Mouse (Mus musculus): ENCODE results near the gene H2-D1. TPM values are rescaled to one million over a fixed set of nuclear protein-coding genes. Genes with fewer than 3 reads are reported as not detected.
"Not testable (repeated sequence)": the region's sequence is repeated elsewhere in the genome, so short reads cannot be mapped to it uniquely, and the experiment has no call there.

H2-D1 gene
- polyA plus RNA-seq, 1 experiment from 2014 or later, result 73.2 TPM

- H3K27me3 ChIP-seq (ENCODE audit: insufficient read depth, low read length), result peaks cover 15% of the 10 kb centered on the region; the same call in 1 of the 2 replicates
- no peaks in the 10 kb centered on the region for H3K4me1 ChIP-seq (ENCODE audit: insufficient read depth)
- no peak overlapping the region for H3K27ac ChIP-seq (ENCODE audit: low read depth)
- WGBS, result 82% methylated on average over 13 of the region's 13 CpGs
- no peak overlapping the region for H3K9ac ChIP-seq
- H3K9me3 ChIP-seq (ENCODE audit: low read depth, low read length), result no peaks in the 10 kb centered on the region
- H3K4me2 ChIP-seq, result no peak overlapping the region
- DNase-seq, result no peak
- H3K4me3 ChIP-seq (ENCODE audit: low read depth, low read length), result no peak overlapping the region
- ATAC-seq (ENCODE audit: insufficient read depth), result no peak
- H3K36me3 ChIP-seq (ENCODE audit: insufficient read depth), result no peaks in the 10 kb centered on the region
- 0 out of 2 replicates have a peak, but pooled peaks have one; percentile 3 for TF ChIP-seq CTCF (IDR thresholded peaks at IDR 0.05; ENCODE audit: low read depth)
These were observed 16.6 kb downstream of the H2-D1 start for GRCm38 (mm10) chr17:35278957-35279688.

GRCm38 (mm10) chr17:35280276-35280675, 17.7 kb downstream of the H2-D1 start:
- Histone ChIP-seq H3K36me3 (ENCODE audit: insufficient read depth) (no peaks in the 10 kb centered on the region), H3K4me2 (no peak overlapping the region), H3K27ac (ENCODE audit: low read depth) (no peak overlapping the region), H3K27me3 (ENCODE audit: insufficient read depth, low read length) (peaks cover 13% of the 10 kb centered on the region; the same call in 1 of the 2 replicates), H3K4me1 (ENCODE audit: insufficient read depth) (no peaks in the 10 kb centered on the region), H3K9ac (no peak overlapping the region), H3K9me3 (ENCODE audit: low read depth, low read length) (no peaks in the 10 kb centered on the region), H3K4me3 (ENCODE audit: low read depth, low read length) (no peak overlapping the region)
- DNase-seq (no peak), ATAC-seq (ENCODE audit: insufficient read depth) (no peak)
- no peak for TF ChIP-seq CTCF (IDR thresholded peaks at IDR 0.05; ENCODE audit: low read depth)
- whole genome bisulfite sequencing, result 70% methylated on average over 3 of the region's 3 CpGs

GRCm38 (mm10) chr17:35285431-35285830, 22.9 kb downstream of the H2-D1 start:
- Histone ChIP-seq H3K4me1 (ENCODE audit: insufficient read depth) (no peaks in the 10 kb centered on the region), H3K4me3 (ENCODE audit: low read depth, low read length) (no peak overlapping the region), H3K4me2 (no peak overlapping the region), H3K36me3 (ENCODE audit: insufficient read depth) (no peaks in the 10 kb centered on the region), H3K9me3 (ENCODE audit: low read depth, low read length) (no peaks in the 10 kb centered on the region), H3K9ac (no peak overlapping the region), H3K27ac (ENCODE audit: low read depth) (no peak overlapping the region), H3K27me3 (ENCODE audit: insufficient read depth, low read length) (no peaks in the 10 kb centered on the region)
- TF ChIP-seq CTCF (IDR thresholded peaks at IDR 0.05; ENCODE audit: low read depth), result no peak
- DNase-seq, result no peak
- ATAC-seq (ENCODE audit: insufficient read depth), result no peak

- not testable (repeated sequence) for H3K4me1 ChIP-seq (ENCODE audit: insufficient read depth); H3K9me3 ChIP-seq (ENCODE audit: low read depth, low read length); H3K4me3 ChIP-seq (ENCODE audit: low read depth, low read length); H3K27ac ChIP-seq (ENCODE audit: low read depth); H3K27me3 ChIP-seq (ENCODE audit: insufficient read depth, low read length); H3K4me2 ChIP-seq; H3K9ac ChIP-seq; ATAC-seq (ENCODE audit: insufficient read depth); H3K36me3 ChIP-seq (ENCODE audit: insufficient read depth)
- peak; percentile 58 for DNase-seq
- TF ChIP-seq CTCF (IDR thresholded peaks at IDR 0.05; ENCODE audit: low read depth), result peak; percentile 82
- 4% methylated on average over 5 of the region's 5 CpGs for WGBS
These were observed 33.3 kb downstream of the H2-D1 start for GRCm38 (mm10) chr17:35295796-35296195.

GRCm38 (mm10) chr17:35300261-35300945, 37.9 kb downstream of the H2-D1 start:
- not testable (repeated sequence) for H3K4me1 ChIP-seq (ENCODE audit: insufficient read depth); H3K4me3 ChIP-seq (ENCODE audit: low read depth, low read length); H3K27me3 ChIP-seq (ENCODE audit: insufficient read depth, low read length); H3K4me2 ChIP-seq; H3K9me3 ChIP-seq (ENCODE audit: low read depth, low read length); DNase-seq; H3K36me3 ChIP-seq (ENCODE audit: insufficient read depth); H3K9ac ChIP-seq; ATAC-seq (ENCODE audit: insufficient read depth); H3K27ac ChIP-seq (ENCODE audit: low read depth)
- 76% methylated on average over 7 of the region's 7 CpGs for WGBS
- peak; percentile 14; the same call in 1 of the 2 replicates for TF ChIP-seq CTCF (IDR thresholded peaks at IDR 0.05; ENCODE audit: low read depth)

GRCm38 (mm10) chr17:35301645-35302258, 39.2 kb downstream of the H2-D1 start:
- Histone ChIP-seq H3K9ac (no peak overlapping the region), H3K4me1 (ENCODE audit: insufficient read depth) (no peaks in the 10 kb centered on the region), H3K4me3 (ENCODE audit: low read depth, low read length) (no peak overlapping the region), H3K36me3 (ENCODE audit: insufficient read depth) (no peaks in the 10 kb centered on the region), H3K9me3 (ENCODE audit: low read depth, low read length) (no peaks in the 10 kb centered on the region), H3K4me2 (no peak overlapping the region), H3K27me3 (ENCODE audit: insufficient read depth, low read length) (no peaks in the 10 kb centered on the region), H3K27ac (ENCODE audit: low read depth) (no peak overlapping the region)
- WGBS, result 24% methylated on average over 13 of the region's 13 CpGs
- TF ChIP-seq CTCF (IDR thresholded peaks at IDR 0.05; ENCODE audit: low read depth), result peak; percentile 92
- DNase-seq, result peak; percentile 80
- no peak for ATAC-seq (ENCODE audit: insufficient read depth)

- Histone ChIP-seq H3K4me2 (no peak overlapping the region), H3K4me3 (ENCODE audit: low read depth, low read length) (no peak overlapping the region), H3K27me3 (ENCODE audit: insufficient read depth, low read length) (no peaks in the 10 kb centered on the region), H3K4me1 (ENCODE audit: insufficient read depth) (no peaks in the 10 kb centered on the region), H3K9ac (no peak overlapping the region), H3K36me3 (ENCODE audit: insufficient read depth) (no peaks in the 10 kb centered on the region), H3K27ac (ENCODE audit: low read depth) (no peak overlapping the region), H3K9me3 (ENCODE audit: low read depth, low read length) (no peaks in the 10 kb centered on the region)
- no peak for TF ChIP-seq CTCF (IDR thresholded peaks at IDR 0.05; ENCODE audit: low read depth)
- ATAC-seq (ENCODE audit: insufficient read depth), result no peak
- 54% methylated on average over 2 of the region's 2 CpGs for WGBS
- no peak for DNase-seq
These were observed 40.7 kb downstream of the H2-D1 start for GRCm38 (mm10) chr17:35303271-35303670.
